Mouse (Mus musculus) forebrain, embryonic 12.5 days (tissue): Measurements from ENCODE around the gene Cuedc1. TPM values are rescaled to one million over a fixed set of nuclear protein-coding genes. Genes with fewer than 3 reads are reported as not detected.

Experiments
- ATAC-seq: fragments of 200-750 bp; cut with Nextera tagmentation; 2 replicates; pipeline ENCODE4 v1.8.0; 2017; ENCODE audit warnings: moderate TSS enrichment; ENCODE audit not compliant: low FRiP score
- H3K27ac ChIP-seq: fragments of 300-500 bp; sonication (generic); 2 replicates; pipeline ENCODE4 v1.5.1; 2016; ENCODE audit warnings: mild to moderate bottlenecking
- H3K27me3 ChIP-seq: fragments of 300-500 bp; sonication (generic); 2 replicates; pipeline ENCODE4 v1.6.1; 2016; ENCODE audit warnings: mild to moderate bottlenecking
- H3K36me3 ChIP-seq: fragments of 300-500 bp; sonication (generic); replicated peaks from 2 replicates; pipeline ENCODE4 v1.6.1; 2016; ENCODE audit warnings: mild to moderate bottlenecking
- H3K4me1 ChIP-seq: fragments of 300-500 bp; sonication (generic); 2 replicates; pipeline ENCODE4 v1.6.1; 2016
- H3K4me2 ChIP-seq: fragments of 300-500 bp; sonication (generic); 2 replicates; pipeline ENCODE4 v1.6.1; 2016; ENCODE audit warnings: mild to moderate bottlenecking, moderate library complexity
- H3K4me3 ChIP-seq: fragments of 300-500 bp; sonication (generic); replicated peaks from 2 replicates; pipeline ENCODE4 v1.5.1; 2016; ENCODE audit warnings: mild to moderate bottlenecking
- H3K9ac ChIP-seq: fragments of 300-500 bp; sonication (generic); 2 replicates; pipeline ENCODE4 v1.6.1; 2016; ENCODE audit warnings: mild to moderate bottlenecking
- H3K9me3 ChIP-seq: fragments of 300-500 bp; sonication (generic); 2 replicates; pipeline ENCODE4 v1.6.1; 2016
- WGBS: fragments of 180-500 bp; shearing (Covaris S2); methylation state at CpG from one replicate; pipeline ENCODE4 v1.1.7; 2016; 5-methylcytosine and 5-hydroxymethylcytosine counted together
- polyA plus RNA-seq: library from polyadenylated mRNA; unstranded; fragments of >200 nt; fragmentation: Nextera tagmentation; extraction: Ambion mirVana; gene quantifications from 2 replicates; pipeline ENCODE4 v1.2.1, GENCODE M21; 2016

Gene Cuedc1
- polyA plus RNA-seq, 1 experiment from 2014 or later: 42.5 TPM

- Histone ChIP-seq H3K36me3 (no peaks in the 10 kb centered on the region), H3K4me3 (peak within 1 kb of the TSS; percentile 98), H3K27me3 (no peaks in the 10 kb centered on the region), H3K4me1 (peaks cover 31% of the 10 kb centered on the region), H3K9ac (peak within 1 kb of the TSS; percentile 98), H3K27ac (peak within 1 kb of the TSS; percentile 99), H3K9me3 (no peaks in the 10 kb centered on the region), H3K4me2 (peak within 1 kb of the TSS; percentile 69)
- 1% methylated on average over 36 of the region's 81 CpGs for WGBS
- ATAC-seq: peak; percentile 89
Observed at GRCm38 (mm10) chr11:88067586-88068410, 30.1 kb upstream of the Cuedc1 start, which contains the start of gene Vezf1. Gene Vezf1, plus strand, starts transcription at chr11:88068279.

- Histone ChIP-seq H3K4me2 (peak overlapping the region; percentile 69), H3K9ac (peak overlapping the region; percentile 98), H3K36me3 (peaks cover 8% of the 10 kb centered on the region), H3K4me1 (peaks cover 39% of the 10 kb centered on the region), H3K9me3 (no peaks in the 10 kb centered on the region), H3K4me3 (peak overlapping the region; percentile 98), H3K27ac (peak overlapping the region; percentile 99), H3K27me3 (no peaks in the 10 kb centered on the region)
- 1% methylated on average over 65 of the region's 92 CpGs for WGBS
- peak; percentile 73 for ATAC-seq
Observed at GRCm38 (mm10) chr11:88068411-88069245, 29.2 kb upstream of the Cuedc1 start.

DNA sequence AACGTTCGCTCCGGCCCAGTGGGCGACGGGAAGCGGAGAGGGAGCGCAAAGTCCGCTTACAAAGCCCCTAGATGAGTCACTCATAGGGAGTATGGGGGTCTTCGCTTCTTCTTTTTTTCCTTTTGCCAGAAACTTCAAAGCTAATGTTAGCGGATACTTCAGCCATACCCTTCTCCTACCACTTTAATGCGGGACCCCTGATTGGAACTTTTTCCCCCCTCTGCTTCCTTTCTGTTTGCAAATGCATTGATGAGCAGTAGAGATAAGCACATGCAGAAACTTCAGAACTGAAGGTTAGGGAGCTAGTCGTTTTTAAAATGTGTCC lies 28.6 kb upstream of the Cuedc1 start:
- under 1% methylated on average over 12 of the region's 12 CpGs for WGBS
- Histone ChIP-seq H3K27ac (peak overlapping the region; percentile 99), H3K36me3 (peaks cover 12% of the 10 kb centered on the region), H3K4me3 (peak overlapping the region; percentile 98), H3K4me1 (peaks cover 41% of the 10 kb centered on the region), H3K9ac (peak overlapping the region; percentile 98), H3K9me3 (no peaks in the 10 kb centered on the region), H3K27me3 (no peaks in the 10 kb centered on the region), H3K4me2 (peak overlapping the region; percentile 69)
- no peak for ATAC-seq

DNA sequence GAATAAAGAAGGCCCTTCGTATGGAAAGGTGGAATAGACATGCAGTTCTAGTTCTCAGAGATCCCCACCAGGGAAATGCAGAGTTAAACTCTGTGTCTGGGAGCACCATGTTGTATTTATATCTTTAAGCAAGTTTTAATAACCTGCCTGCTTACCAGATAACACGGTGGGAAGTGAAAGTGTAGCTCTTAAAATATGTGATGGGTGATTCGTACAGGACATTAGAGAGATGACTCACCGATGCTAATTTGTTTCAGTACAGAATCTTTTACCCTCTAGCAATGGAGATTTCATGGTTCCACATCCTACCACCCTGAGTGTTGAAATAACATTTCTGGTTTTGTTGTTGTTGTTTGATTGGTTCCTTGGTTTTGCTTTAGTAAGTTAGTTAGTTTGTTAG lies 27.5 kb upstream of the Cuedc1 start:
- Histone ChIP-seq H3K27me3 (no peaks in the 10 kb centered on the region), H3K4me3 (peak overlapping the region; percentile 98), H3K9ac (peak overlapping the region; percentile 44), H3K36me3 (peaks cover 23% of the 10 kb centered on the region), H3K4me1 (peaks cover 48% of the 10 kb centered on the region), H3K9me3 (no peaks in the 10 kb centered on the region), H3K27ac (no peak overlapping the region), H3K4me2 (peak overlapping the region; percentile 69)
- no peak for ATAC-seq
- WGBS: 35% methylated on average over 4 of the region's 4 CpGs

GRCm38 (mm10) chr11:88071113-88071512 lies 26.7 kb upstream of the Cuedc1 start:
- Histone ChIP-seq H3K27ac (0 out of 2 replicates have a peak overlapping the region, but pooled peaks have one; percentile 50), H3K9me3 (no peaks in the 10 kb centered on the region)

DNA sequence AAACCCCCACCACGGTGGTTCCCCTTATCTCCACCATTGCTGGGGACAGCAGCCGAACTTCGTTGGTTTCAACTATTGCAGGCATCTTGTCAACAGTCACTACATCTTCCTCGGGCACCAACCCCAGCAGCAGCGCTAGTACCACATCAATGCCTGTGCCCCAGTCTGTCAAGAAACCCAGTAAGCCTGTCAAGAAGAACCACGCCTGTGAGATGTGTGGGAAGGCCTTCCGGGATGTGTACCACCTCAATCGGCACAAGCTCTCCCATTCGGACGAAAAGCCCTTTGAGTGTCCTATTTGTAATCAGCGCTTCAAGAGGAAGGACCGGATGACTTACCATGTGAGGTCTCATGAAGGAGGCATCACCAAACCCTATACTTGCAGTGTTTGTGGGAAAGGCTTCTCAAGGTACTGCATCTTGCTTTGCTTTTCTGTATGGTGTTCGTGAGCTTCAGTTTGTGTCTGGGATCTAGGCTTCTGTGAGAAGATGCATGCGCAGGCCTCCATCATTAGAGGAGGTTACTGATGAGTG lies 24.4 kb upstream of the Cuedc1 start:
- 85% methylated on average over 14 of the region's 14 CpGs for WGBS
- Histone ChIP-seq H3K9ac (no peak overlapping the region), H3K27me3 (no peaks in the 10 kb centered on the region), H3K4me2 (no peak overlapping the region), H3K27ac (0 out of 2 replicates have a peak overlapping the region, but pooled peaks have one; percentile 19), H3K4me1 (peaks cover 51% of the 10 kb centered on the region), H3K36me3 (peaks cover 50% of the 10 kb centered on the region), H3K4me3 (no peak overlapping the region), H3K9me3 (no peaks in the 10 kb centered on the region)
- no peak for ATAC-seq

More at GRCm38 (mm10) chr11:88071113-88071512, 26.7 kb upstream of the Cuedc1 start:
- 38% methylated on average over 5 of the region's 5 CpGs for WGBS
- Histone ChIP-seq H3K27me3 (no peaks in the 10 kb centered on the region), H3K4me2 (peak overlapping the region; percentile 69), H3K9ac (peak overlapping the region; percentile 44), H3K4me3 (peak overlapping the region; percentile 98), H3K4me1 (peaks cover 52% of the 10 kb centered on the region), H3K36me3 (peaks cover 29% of the 10 kb centered on the region)
- ATAC-seq: no peak

DNA sequence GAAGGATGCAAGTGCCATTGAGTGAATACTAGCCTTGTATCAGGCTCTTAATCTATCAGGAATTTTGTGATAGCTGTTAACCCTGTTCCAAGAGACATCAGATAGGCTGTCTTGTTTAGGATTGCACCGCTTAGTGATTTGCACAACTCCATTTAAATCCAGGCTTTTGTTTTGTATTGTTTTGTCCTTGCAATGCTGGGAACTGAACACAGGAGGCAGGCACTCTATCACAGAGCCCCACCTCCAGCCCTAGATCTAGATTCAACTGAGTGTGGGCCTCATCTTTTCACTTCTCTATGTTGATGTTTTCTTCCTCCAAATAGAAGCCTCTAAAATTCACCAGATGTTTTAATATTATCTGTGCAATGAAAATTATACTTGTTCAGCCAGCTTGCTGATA lies 22.2 kb upstream of the Cuedc1 start:
- no peak for ATAC-seq
- 0 out of 2 replicates have a peak overlapping the region, but pooled peaks have one; percentile 32 for H3K27ac ChIP-seq
- WGBS: 22% methylated on average over 1 of the region's 1 CpGs
- H3K36me3 ChIP-seq: peaks cover 73% of the 10 kb centered on the region
- no peak overlapping the region for H3K4me2 ChIP-seq
- H3K4me1 ChIP-seq: peaks cover 42% of the 10 kb centered on the region
- H3K9ac ChIP-seq: no peak overlapping the region
- H3K4me3 ChIP-seq: no peak overlapping the region
- no peaks in the 10 kb centered on the region for H3K27me3 ChIP-seq
- H3K9me3 ChIP-seq: no peaks in the 10 kb centered on the region

GRCm38 (mm10) chr11:88076394-88076793 lies 21.5 kb upstream of the Cuedc1 start:
- 73% methylated on average over 1 of the region's 1 CpGs for WGBS
- Histone ChIP-seq H3K9ac (no peak overlapping the region), H3K36me3 (peaks cover 80% of the 10 kb centered on the region), H3K27ac (no peak overlapping the region), H3K4me2 (no peak overlapping the region), H3K4me1 (peaks cover 36% of the 10 kb centered on the region), H3K4me3 (no peak overlapping the region), H3K27me3 (no peaks in the 10 kb centered on the region), H3K9me3 (no peaks in the 10 kb centered on the region)
- ATAC-seq: no peak

- H3K9me3 ChIP-seq: no peaks in the 10 kb centered on the region
- H3K27ac ChIP-seq: no peak overlapping the region
- H3K9ac ChIP-seq: no peak overlapping the region
- H3K27me3 ChIP-seq: no peaks in the 10 kb centered on the region
- peaks cover 23% of the 10 kb centered on the region for H3K4me1 ChIP-seq
- 85% methylated on average over 6 of the region's 6 CpGs for WGBS
- H3K4me3 ChIP-seq: no peak overlapping the region
- ATAC-seq: no peak
- H3K4me2 ChIP-seq: no peak overlapping the region
- peaks cover 60% of the 10 kb centered on the region for H3K36me3 ChIP-seq
Observed at GRCm38 (mm10) chr11:88083699-88084098, 14.2 kb upstream of the Cuedc1 start.

- ATAC-seq: peak; percentile 98
- H3K9ac ChIP-seq: peak overlapping the region; percentile 48; the same call in 1 of the 2 replicates
- H3K27ac ChIP-seq: peak overlapping the region; percentile 82
- peak overlapping the region; percentile 68 for H3K4me2 ChIP-seq
- no peaks in the 10 kb centered on the region for H3K27me3 ChIP-seq
- H3K4me1 ChIP-seq: peaks cover 25% of the 10 kb centered on the region
- 6% methylated on average over 25 of the region's 25 CpGs for WGBS
- H3K9me3 ChIP-seq: no peaks in the 10 kb centered on the region
- H3K36me3 ChIP-seq: peaks cover 27% of the 10 kb centered on the region
- peak overlapping the region; percentile 33 for H3K4me3 ChIP-seq
Observed at GRCm38 (mm10) chr11:88086737-88087627, 10.9 kb upstream of the Cuedc1 start.

GRCm38 (mm10) chr11:88089150-88089549 lies 8.7 kb upstream of the Cuedc1 start:
- no peak overlapping the region for H3K9ac ChIP-seq
- WGBS: 72% methylated on average over 5 of the region's 5 CpGs
- peaks cover 11% of the 10 kb centered on the region for H3K36me3 ChIP-seq
- no peak overlapping the region for H3K27ac ChIP-seq
- no peak overlapping the region for H3K4me2 ChIP-seq
- H3K4me3 ChIP-seq: no peak overlapping the region
- ATAC-seq: no peak
- H3K9me3 ChIP-seq: no peaks in the 10 kb centered on the region
- no peaks in the 10 kb centered on the region for H3K27me3 ChIP-seq
- H3K4me1 ChIP-seq: peaks cover 25% of the 10 kb centered on the region
